Mouse (Mus musculus): ENCODE results near the gene 0610010K14Rik. TPM values are rescaled to one million over a fixed set of nuclear protein-coding genes. Genes with fewer than 3 reads are reported as not detected.

Gene 0610010K14Rik
- 197 and 210 TPM in 2 replicates for polyA plus RNA-seq (2016; fragmentation: Nextera tagmentation; extraction: Ambion mirVana)

GRCm38 (mm10) chr11:70237457-70238167, at the start of gene 0610010K14Rik:
Gene 0610010K14Rik (minus strand): TSS chr11:70237914.
- Histone ChIP-seq H3K36me3 (peaks cover 21% of the 10 kb centered on the region), H3K4me2 (replicated peaks) (peak within 1 kb of the TSS; percentile 98), H3K9me3 (replicated peaks) (no peaks in the 10 kb centered on the region), H3K27ac (peak within 1 kb of the TSS; percentile 92), H3K4me3 (peak within 1 kb of the TSS; percentile 91), H3K9ac (peak within 1 kb of the TSS; percentile 92), H3K4me1 (peaks cover 32% of the 10 kb centered on the region), H3K27me3 (no peaks in the 10 kb centered on the region)
- under 1% methylated on average over 62 of the region's 70 CpGs for WGBS
- peak; percentile 93 for ATAC-seq (ENCODE audit: low FRiP score)

- H3K36me3 ChIP-seq: no peaks in the 10 kb centered on the region
- no peaks in the 10 kb centered on the region for H3K4me1 ChIP-seq
- 80% methylated on average over 5 of the region's 5 CpGs for WGBS
- H3K9ac ChIP-seq: no peak overlapping the region
- H3K27ac ChIP-seq: no peak overlapping the region
- H3K4me2 ChIP-seq (replicated peaks): no peak overlapping the region
- H3K4me3 ChIP-seq: no peak overlapping the region
- no peak for ATAC-seq (ENCODE audit: low FRiP score)
- no peaks in the 10 kb centered on the region for H3K27me3 ChIP-seq
- H3K9me3 ChIP-seq (replicated peaks): no peaks in the 10 kb centered on the region
Measured at GRCm38 (mm10) chr11:70285686-70286085, 48.0 kb upstream of the 0610010K14Rik start.

GRCm38 (mm10) chr11:70284757-70285156, 47.0 kb upstream of the 0610010K14Rik start:
- 87% methylated on average over 3 of the region's 3 CpGs for WGBS
- H3K4me2 ChIP-seq (replicated peaks): no peak overlapping the region

GRCm38 (mm10) chr11:70283666-70284065, 46.0 kb upstream of the 0610010K14Rik start:
- Histone ChIP-seq H3K36me3 (no peaks in the 10 kb centered on the region), H3K4me3 (no peak overlapping the region), H3K9ac (no peak overlapping the region), H3K9me3 (replicated peaks) (no peaks in the 10 kb centered on the region), H3K27ac (no peak overlapping the region), H3K4me1 (no peaks in the 10 kb centered on the region), H3K4me2 (replicated peaks) (no peak overlapping the region), H3K27me3 (no peaks in the 10 kb centered on the region)
- no peak for ATAC-seq (ENCODE audit: low FRiP score)
- 85% methylated on average over 4 of the region's 4 CpGs for WGBS

More at GRCm38 (mm10) chr11:70284757-70285156, 47.0 kb upstream of the 0610010K14Rik start:
- Histone ChIP-seq H3K27ac (no peak overlapping the region), H3K4me3 (no peak overlapping the region), H3K9me3 (replicated peaks) (no peaks in the 10 kb centered on the region), H3K4me1 (no peaks in the 10 kb centered on the region), H3K36me3 (no peaks in the 10 kb centered on the region), H3K27me3 (no peaks in the 10 kb centered on the region), H3K9ac (no peak overlapping the region)
- no peak for ATAC-seq (ENCODE audit: low FRiP score)

DNA sequence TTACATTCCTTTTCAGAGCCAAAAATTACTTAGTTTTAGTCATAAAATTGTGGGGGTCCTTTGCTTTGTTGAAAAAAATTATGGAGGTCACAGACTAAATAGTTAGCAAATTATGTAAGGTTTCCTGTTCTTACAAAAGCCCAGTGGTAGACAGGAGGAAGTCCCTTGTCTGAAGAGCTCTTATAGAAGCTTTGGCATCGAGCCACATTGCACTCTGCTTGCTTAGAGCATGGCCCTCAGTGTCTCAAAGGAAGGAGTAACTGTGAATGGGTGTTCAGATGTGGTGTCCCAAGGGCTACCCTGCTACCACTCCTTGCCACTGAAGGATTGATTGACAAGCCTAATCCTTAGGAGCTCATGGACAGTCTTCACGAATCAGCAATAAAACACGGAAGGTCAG, 42.7 kb upstream of the 0610010K14Rik start:
- 75% methylated on average over 3 of the region's 3 CpGs for WGBS
- Histone ChIP-seq H3K9ac (no peak overlapping the region), H3K36me3 (no peaks in the 10 kb centered on the region), H3K27ac (no peak overlapping the region), H3K4me1 (no peaks in the 10 kb centered on the region), H3K9me3 (replicated peaks) (no peaks in the 10 kb centered on the region), H3K4me2 (replicated peaks) (no peak overlapping the region), H3K27me3 (no peaks in the 10 kb centered on the region), H3K4me3 (no peak overlapping the region)
- ATAC-seq (ENCODE audit: low FRiP score): no peak

- WGBS: 73% methylated on average over 3 of the region's 3 CpGs
- Histone ChIP-seq H3K27me3 (no peaks in the 10 kb centered on the region), H3K4me1 (no peaks in the 10 kb centered on the region), H3K27ac (no peak overlapping the region), H3K4me3 (no peak overlapping the region), H3K4me2 (replicated peaks) (no peak overlapping the region), H3K36me3 (no peaks in the 10 kb centered on the region), H3K9ac (no peak overlapping the region), H3K9me3 (replicated peaks) (no peaks in the 10 kb centered on the region)
- ATAC-seq (ENCODE audit: low FRiP score): no peak
Measured at GRCm38 (mm10) chr11:70278961-70279360, 41.2 kb upstream of the 0610010K14Rik start.

DNA sequence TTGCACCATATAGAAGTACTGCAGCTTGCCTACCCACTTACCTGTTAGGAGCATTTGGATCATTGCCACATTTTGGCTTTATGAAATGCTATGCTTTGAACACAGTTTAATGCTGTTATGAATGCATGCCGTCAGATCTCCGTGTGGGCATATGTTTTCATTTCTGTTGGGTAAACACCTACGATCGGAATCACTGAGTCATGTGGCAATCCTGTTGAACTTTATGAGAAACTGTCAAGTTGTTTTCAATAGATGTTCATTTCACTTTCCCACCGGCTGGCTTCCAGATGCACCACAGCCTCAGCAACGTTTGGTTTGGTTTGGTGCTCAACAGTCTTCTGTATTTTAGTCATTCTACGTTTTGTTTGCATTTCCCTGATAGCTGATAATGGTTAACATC, 33.9 kb upstream of the 0610010K14Rik start:
- no peak for ATAC-seq (ENCODE audit: low FRiP score)
- 85% methylated on average over 7 of the region's 7 CpGs for WGBS

GRCm38 (mm10) chr11:70266405-70266804, 28.7 kb upstream of the 0610010K14Rik start:
- no peak overlapping the region for H3K9ac ChIP-seq
- peaks cover 5% of the 10 kb centered on the region; the same call in 1 of the 2 replicates for H3K27me3 ChIP-seq
- no peak overlapping the region for H3K4me2 ChIP-seq (replicated peaks)
- no peaks in the 10 kb centered on the region for H3K9me3 ChIP-seq (replicated peaks)
- H3K4me1 ChIP-seq: no peaks in the 10 kb centered on the region
- ATAC-seq (ENCODE audit: low FRiP score): no peak
- WGBS: 92% methylated on average over 1 of the region's 1 CpGs
- no peaks in the 10 kb centered on the region for H3K36me3 ChIP-seq
- H3K27ac ChIP-seq: no peak overlapping the region
- no peak overlapping the region for H3K4me3 ChIP-seq

More for the DNA sequence above, 33.9 kb upstream of the 0610010K14Rik start:
- Histone ChIP-seq H3K27ac (no peak overlapping the region), H3K36me3 (no peaks in the 10 kb centered on the region), H3K4me3 (no peak overlapping the region), H3K9ac (no peak overlapping the region), H3K27me3 (no peaks in the 10 kb centered on the region), H3K9me3 (replicated peaks) (no peaks in the 10 kb centered on the region), H3K4me1 (no peaks in the 10 kb centered on the region), H3K4me2 (replicated peaks) (no peak overlapping the region)

- no peak overlapping the region for H3K27ac ChIP-seq
- no peak for ATAC-seq (ENCODE audit: low FRiP score)
- H3K9ac ChIP-seq: no peak overlapping the region
- H3K36me3 ChIP-seq: no peaks in the 10 kb centered on the region
- H3K9me3 ChIP-seq (replicated peaks): no peaks in the 10 kb centered on the region
- no peak overlapping the region for H3K4me3 ChIP-seq
- H3K4me1 ChIP-seq: no peaks in the 10 kb centered on the region
- H3K27me3 ChIP-seq: peaks cover 5% of the 10 kb centered on the region; the same call in 1 of the 2 replicates
- 75% methylated on average over 4 of the region's 4 CpGs for WGBS
- no peak overlapping the region for H3K4me2 ChIP-seq (replicated peaks)
Measured at GRCm38 (mm10) chr11:70265819-70266218, 28.1 kb upstream of the 0610010K14Rik start.

DNA sequence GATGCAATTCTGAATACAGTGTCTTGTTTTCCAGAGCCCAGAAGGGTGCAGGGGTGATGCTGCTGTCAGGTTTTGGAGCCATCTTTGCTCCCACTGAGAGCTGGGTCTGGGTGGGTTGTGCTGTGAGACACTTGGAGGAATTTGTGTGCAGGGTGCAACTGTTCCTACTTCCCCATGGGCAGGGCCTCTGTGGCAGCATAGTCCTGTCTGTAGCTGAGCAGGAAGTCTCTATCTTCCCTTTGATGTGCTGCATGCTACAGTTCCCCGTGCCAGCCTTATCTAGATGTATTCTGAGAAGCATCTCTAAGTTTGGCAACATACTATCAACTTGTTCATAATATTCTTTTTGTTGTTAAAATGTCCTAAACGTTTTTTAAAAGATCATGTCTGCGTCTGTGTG, 27.5 kb upstream of the 0610010K14Rik start:
- Histone ChIP-seq H3K4me3 (no peak overlapping the region), H3K27me3 (peaks cover 5% of the 10 kb centered on the region; the same call in 1 of the 2 replicates), H3K27ac (no peak overlapping the region), H3K4me1 (no peaks in the 10 kb centered on the region), H3K9ac (no peak overlapping the region), H3K36me3 (no peaks in the 10 kb centered on the region), H3K9me3 (replicated peaks) (no peaks in the 10 kb centered on the region), H3K4me2 (replicated peaks) (no peak overlapping the region)
- 58% methylated on average over 3 of the region's 3 CpGs for WGBS
- no peak for ATAC-seq (ENCODE audit: low FRiP score)

DNA sequence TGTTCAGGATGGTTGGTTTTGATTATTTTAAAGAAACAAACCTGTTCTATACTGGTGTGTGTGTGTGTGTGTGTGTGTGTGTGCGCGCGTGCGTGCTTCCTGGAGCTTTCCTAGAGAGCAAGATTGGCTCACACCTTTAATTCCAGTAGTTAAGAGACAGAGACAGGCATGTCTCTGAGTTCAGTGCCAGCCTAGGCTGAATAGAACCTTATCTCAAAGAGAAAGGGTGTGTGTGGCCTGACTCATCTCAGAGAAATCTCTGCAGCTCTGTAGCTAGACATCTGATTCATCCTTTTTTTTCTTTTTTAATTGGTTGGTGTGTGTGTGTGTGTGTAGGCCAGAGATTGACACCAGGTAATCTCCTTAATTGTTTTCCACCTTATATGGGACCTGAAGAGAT, 21.3 kb upstream of the 0610010K14Rik start:
- Histone ChIP-seq H3K4me2 (replicated peaks) (no peak overlapping the region), H3K4me3 (no peak overlapping the region), H3K36me3 (no peaks in the 10 kb centered on the region), H3K27ac (no peak overlapping the region), H3K9ac (no peak overlapping the region), H3K27me3 (peaks cover 28% of the 10 kb centered on the region), H3K9me3 (replicated peaks) (no peaks in the 10 kb centered on the region), H3K4me1 (peaks cover 10% of the 10 kb centered on the region)
- ATAC-seq (ENCODE audit: low FRiP score): no peak
- 89% methylated on average over 4 of the region's 4 CpGs for whole genome bisulfite sequencing

GRCm38 (mm10) chr11:70254931-70255531, 17.3 kb upstream of the 0610010K14Rik start, which contains the start of gene Alox12:
Gene Alox12 (minus strand): TSS chr11:70255353.
- H3K4me1 ChIP-seq: peaks cover 10% of the 10 kb centered on the region
- H3K4me3 ChIP-seq: peak within 1 kb of the TSS; percentile 20
- no peak within 1 kb of the TSS for H3K27ac ChIP-seq
- H3K36me3 ChIP-seq: no peaks in the 10 kb centered on the region
- H3K27me3 ChIP-seq: peaks cover 60% of the 10 kb centered on the region
- 1% methylated on average over 25 of the region's 25 CpGs for WGBS
- no peaks in the 10 kb centered on the region for H3K9me3 ChIP-seq (replicated peaks)
- H3K4me2 ChIP-seq (replicated peaks): peak within 1 kb of the TSS; percentile 46
- H3K9ac ChIP-seq: no peak within 1 kb of the TSS
- no peak for ATAC-seq (ENCODE audit: low FRiP score)

All from hindbrain, embryonic 12.5 days (tissue).